Mouse (Mus musculus): ENCODE results near the gene Svs1. TPM values are rescaled to one million over a fixed set of nuclear protein-coding genes. Genes with fewer than 3 reads are reported as not detected.

Svs1 gene
- polyA plus RNA-seq, 1 experiment from 2014 or later = not detected

- WGBS = 77% methylated on average over 1 of the region's 1 CpGs
These were observed 23.0 kb downstream of the Svs1 start for GRCm38 (mm10) chr6:49009665-49010064.

GRCm38 (mm10) chr6:49011191-49011590, 24.5 kb downstream of the Svs1 start:
- H3K36me3 ChIP-seq = no peaks in the 10 kb centered on the region
- H3K4me3 ChIP-seq = no peak overlapping the region
- H3K4me1 ChIP-seq (replicated peaks) = peaks cover 8% of the 10 kb centered on the region
- H3K27ac ChIP-seq (ENCODE audit: poor library complexity, severe bottlenecking) = no peak overlapping the region
- H3K9me3 ChIP-seq (replicated peaks) = 0 out of 2 replicates have a peak, but pooled peaks cover 5% of the 10 kb centered on the region
- H3K27me3 ChIP-seq (replicated peaks) = no peaks in the 10 kb centered on the region; the same call in 1 of the 2 replicates
- H3K9ac ChIP-seq = no peak overlapping the region
- WGBS = 74% methylated on average over 5 of the region's 5 CpGs
- H3K4me2 ChIP-seq = no peak overlapping the region
- ATAC-seq (ENCODE audit: insufficient number of reproducible peaks, low FRiP score) = no peak

More at GRCm38 (mm10) chr6:49009665-49010064, 23.0 kb downstream of the Svs1 start:
- no peak overlapping the region for H3K4me2 ChIP-seq
- H3K9ac ChIP-seq = no peak overlapping the region
- peaks cover 8% of the 10 kb centered on the region for H3K4me1 ChIP-seq (replicated peaks)
- 0 out of 2 replicates have a peak, but pooled peaks cover 5% of the 10 kb centered on the region for H3K9me3 ChIP-seq (replicated peaks)
- no peak overlapping the region for H3K4me3 ChIP-seq
- no peak overlapping the region for H3K27ac ChIP-seq (ENCODE audit: poor library complexity, severe bottlenecking)
- H3K36me3 ChIP-seq = no peaks in the 10 kb centered on the region
- ATAC-seq (ENCODE audit: insufficient number of reproducible peaks, low FRiP score) = no peak
- no peaks in the 10 kb centered on the region; the same call in 1 of the 2 replicates for H3K27me3 ChIP-seq (replicated peaks)

DNA sequence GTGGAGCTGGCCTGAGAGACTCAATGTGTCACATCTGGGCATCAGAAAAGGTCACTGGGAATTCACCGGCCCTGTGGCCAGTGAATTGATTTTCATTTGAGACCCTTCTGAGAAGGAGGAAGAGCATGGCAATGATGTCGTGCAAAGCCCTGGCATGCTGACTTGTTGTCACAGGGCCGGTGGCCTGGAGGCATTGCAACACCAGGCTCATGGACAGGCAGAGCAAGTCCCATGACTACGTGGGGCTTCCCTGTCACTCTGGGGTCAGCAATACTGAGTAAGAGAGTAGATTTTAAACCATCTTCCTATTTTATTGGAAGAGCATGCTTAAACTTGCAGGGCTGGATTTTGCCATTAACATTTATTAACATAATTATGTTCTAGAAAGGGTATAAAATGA, 26.4 kb downstream of the Svs1 start:
- Histone ChIP-seq H3K9ac (no peak overlapping the region), H3K4me1 (replicated peaks) (peaks cover 8% of the 10 kb centered on the region), H3K27me3 (replicated peaks) (no peaks in the 10 kb centered on the region; the same call in 1 of the 2 replicates), H3K4me3 (no peak overlapping the region), H3K9me3 (replicated peaks) (0 out of 2 replicates have a peak, but pooled peaks cover 5% of the 10 kb centered on the region), H3K36me3 (no peaks in the 10 kb centered on the region), H3K27ac (ENCODE audit: poor library complexity, severe bottlenecking) (no peak overlapping the region), H3K4me2 (no peak overlapping the region)
- no peak for ATAC-seq (ENCODE audit: insufficient number of reproducible peaks, low FRiP score)
- 60% methylated on average over 4 of the region's 4 CpGs for WGBS

DNA sequence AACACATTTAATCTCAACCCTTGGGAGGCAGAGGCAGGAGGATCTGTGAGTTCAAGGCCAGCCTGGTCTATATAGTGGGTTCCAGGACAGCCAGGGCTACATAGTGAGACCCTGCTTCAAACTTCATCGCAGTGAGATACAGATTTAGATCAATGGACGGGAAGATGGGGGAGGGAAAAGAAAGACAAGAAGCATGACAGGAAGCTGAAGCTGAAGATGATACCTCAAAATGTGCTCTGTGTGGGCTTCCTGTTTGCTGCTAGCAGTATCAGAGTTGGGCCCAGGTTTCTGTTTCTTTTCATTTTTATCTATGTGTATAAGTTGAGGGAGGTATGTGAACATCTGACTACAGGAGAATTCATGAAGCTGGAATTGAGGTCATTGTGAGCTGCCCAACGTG, 26.8 kb downstream of the Svs1 start:
- Histone ChIP-seq H3K4me1 (replicated peaks) (peaks cover 5% of the 10 kb centered on the region), H3K9ac (no peak overlapping the region), H3K4me2 (no peak overlapping the region), H3K9me3 (replicated peaks) (0 out of 2 replicates have a peak, but pooled peaks cover 5% of the 10 kb centered on the region), H3K36me3 (no peaks in the 10 kb centered on the region), H3K27ac (ENCODE audit: poor library complexity, severe bottlenecking) (no peak overlapping the region), H3K4me3 (no peak overlapping the region), H3K27me3 (replicated peaks) (no peaks in the 10 kb centered on the region; the same call in 1 of the 2 replicates)
- WGBS = 79% methylated on average over 3 of the region's 3 CpGs
- ATAC-seq (ENCODE audit: insufficient number of reproducible peaks, low FRiP score) = no peak

- H3K27me3 ChIP-seq (replicated peaks) = no peaks in the 10 kb centered on the region
- H3K4me2 ChIP-seq = no peak overlapping the region
- H3K27ac ChIP-seq (ENCODE audit: poor library complexity, severe bottlenecking) = no peak overlapping the region
- no peak for ATAC-seq (ENCODE audit: insufficient number of reproducible peaks, low FRiP score)
- no peak overlapping the region for H3K9ac ChIP-seq
- 53% methylated on average over 12 of the region's 12 CpGs for WGBS
- no peaks in the 10 kb centered on the region for H3K9me3 ChIP-seq (replicated peaks)
- no peak overlapping the region for H3K4me3 ChIP-seq
- H3K36me3 ChIP-seq = no peaks in the 10 kb centered on the region
- H3K4me1 ChIP-seq (replicated peaks) = 0 out of 2 replicates have a peak, but pooled peaks cover 6% of the 10 kb centered on the region
These were observed 30.5 kb downstream of the Svs1 start for GRCm38 (mm10) chr6:49017150-49017549.

DNA sequence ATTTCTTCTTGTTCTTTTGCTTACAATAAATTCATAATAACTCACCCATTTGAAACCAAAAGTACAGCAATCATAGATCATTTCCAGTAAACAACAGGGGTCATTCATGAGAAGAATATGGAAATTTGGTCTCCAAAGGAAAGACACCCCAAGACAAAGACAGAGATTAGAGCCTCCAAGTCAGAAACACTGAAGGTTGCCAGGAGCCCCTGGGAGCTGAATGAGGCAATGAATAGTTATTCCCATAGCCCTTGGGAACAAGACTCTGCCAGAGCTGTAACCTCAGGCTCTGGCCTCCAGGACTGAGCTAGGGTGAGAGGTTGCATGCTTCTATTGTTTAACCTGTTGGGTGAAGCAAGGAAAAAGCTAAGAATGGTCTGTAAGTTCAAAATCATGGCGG, 32.7 kb downstream of the Svs1 start:
- H3K27me3 ChIP-seq (replicated peaks) = no peaks in the 10 kb centered on the region
- no peak overlapping the region for H3K4me3 ChIP-seq
- no peak overlapping the region for H3K27ac ChIP-seq (ENCODE audit: poor library complexity, severe bottlenecking)
- no peaks in the 10 kb centered on the region for H3K9me3 ChIP-seq (replicated peaks)
- 0 out of 2 replicates have a peak, but pooled peaks cover 6% of the 10 kb centered on the region for H3K4me1 ChIP-seq (replicated peaks)
- 91% methylated on average over 1 of the region's 1 CpGs for WGBS
- no peak overlapping the region for H3K4me2 ChIP-seq
- ATAC-seq (ENCODE audit: insufficient number of reproducible peaks, low FRiP score) = no peak
- no peak overlapping the region for H3K9ac ChIP-seq
- H3K36me3 ChIP-seq = no peaks in the 10 kb centered on the region

DNA sequence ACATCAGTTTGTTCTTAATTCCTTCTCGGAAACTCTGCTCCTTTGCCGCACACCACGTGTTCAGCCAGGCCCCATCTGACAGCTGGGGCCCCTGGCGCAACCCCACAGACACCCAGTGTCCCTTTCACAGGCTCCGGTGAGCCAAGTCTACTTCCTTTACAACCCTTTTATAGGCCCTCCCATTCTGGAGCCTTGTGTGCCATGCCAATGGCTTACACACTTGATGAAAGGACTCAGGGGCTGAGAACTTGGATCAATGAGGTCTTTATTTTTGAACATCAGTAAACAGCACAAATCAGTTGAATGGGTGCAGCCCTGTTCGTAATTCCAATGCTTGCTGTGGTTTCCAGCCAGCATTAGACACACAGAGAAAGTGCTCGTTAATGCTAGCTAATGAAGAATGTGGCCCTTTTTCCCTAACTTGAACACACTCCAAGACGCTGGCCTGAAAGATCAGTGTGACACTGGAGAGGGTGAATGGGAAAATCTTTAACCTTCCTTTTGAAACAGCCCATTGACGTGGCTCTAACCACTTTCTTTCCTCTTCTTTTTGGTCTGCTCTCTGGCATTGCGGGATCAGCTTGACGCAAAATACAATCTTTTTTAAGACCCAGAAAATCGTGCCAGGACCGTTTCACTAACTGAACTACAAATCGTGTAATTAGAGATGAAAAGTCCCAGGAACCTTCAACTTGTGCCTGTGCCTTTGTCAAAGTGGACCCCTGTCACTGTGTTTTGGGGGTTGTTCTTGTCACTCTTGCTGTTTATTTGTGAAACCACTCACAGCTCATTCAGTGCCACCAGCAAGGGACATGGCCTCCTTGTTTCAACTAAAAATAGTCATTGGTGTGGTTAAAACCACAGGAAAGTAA, 34.7 kb downstream of the Svs1 start:
- H3K36me3 ChIP-seq = no peaks in the 10 kb centered on the region
- no peak overlapping the region for H3K9ac ChIP-seq
- H3K4me2 ChIP-seq = no peak overlapping the region
- no peak for ATAC-seq (ENCODE audit: insufficient number of reproducible peaks, low FRiP score)
- H3K27ac ChIP-seq (ENCODE audit: poor library complexity, severe bottlenecking) = no peak overlapping the region
- H3K27me3 ChIP-seq (replicated peaks) = no peaks in the 10 kb centered on the region
- 75% methylated on average over 14 of the region's 14 CpGs for WGBS
- 0 out of 2 replicates have a peak, but pooled peaks cover 6% of the 10 kb centered on the region for H3K4me1 ChIP-seq (replicated peaks)
- H3K9me3 ChIP-seq (replicated peaks) = no peaks in the 10 kb centered on the region
- no peak overlapping the region for H3K4me3 ChIP-seq

DNA sequence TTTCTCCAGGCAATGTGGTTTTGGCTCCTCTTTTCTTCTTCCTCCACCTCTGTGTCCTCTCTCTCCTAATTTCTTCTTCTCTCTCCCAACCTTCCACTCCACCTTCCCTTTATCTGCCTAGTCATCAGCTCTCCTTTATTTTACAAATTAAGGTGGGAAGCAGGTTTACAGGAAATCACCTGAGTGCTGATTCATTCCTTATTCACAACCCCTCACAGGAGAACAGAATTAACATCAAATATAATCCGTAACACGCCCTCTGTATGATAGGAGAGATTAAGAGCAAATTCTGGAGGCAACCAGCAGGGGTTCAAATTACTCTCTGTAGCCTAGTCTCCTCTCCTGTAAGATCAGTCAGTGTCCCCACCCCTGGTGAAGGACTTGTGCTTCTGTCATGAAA, 35.7 kb downstream of the Svs1 start:
- Histone ChIP-seq H3K4me1 (replicated peaks) (0 out of 2 replicates have a peak, but pooled peaks cover 6% of the 10 kb centered on the region), H3K9me3 (replicated peaks) (no peaks in the 10 kb centered on the region), H3K36me3 (no peaks in the 10 kb centered on the region), H3K4me3 (no peak overlapping the region), H3K27me3 (replicated peaks) (no peaks in the 10 kb centered on the region), H3K27ac (ENCODE audit: poor library complexity, severe bottlenecking) (no peak overlapping the region), H3K9ac (no peak overlapping the region), H3K4me2 (no peak overlapping the region)
- 85% methylated on average over 2 of the region's 2 CpGs for WGBS
- ATAC-seq (ENCODE audit: insufficient number of reproducible peaks, low FRiP score) = no peak

DNA sequence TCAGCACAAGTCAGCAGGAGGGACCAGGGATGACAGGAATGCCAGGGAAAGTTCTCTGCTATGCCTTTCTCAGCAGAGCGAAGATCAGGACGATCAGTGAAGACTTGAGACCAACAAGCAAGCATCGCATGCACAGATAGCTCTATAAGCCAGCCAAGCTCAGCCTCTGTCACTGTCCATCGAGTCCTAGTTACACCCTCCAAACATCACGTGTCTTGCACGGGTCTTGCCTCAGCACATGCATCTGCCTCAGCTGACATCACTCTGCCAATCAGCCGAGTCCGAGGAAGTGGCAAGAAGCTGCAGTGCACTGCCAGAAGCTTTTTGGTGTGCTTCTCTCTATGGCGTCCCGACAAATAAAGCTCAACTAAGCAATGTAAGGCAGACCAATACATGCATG, 36.7 kb downstream of the Svs1 start:
- H3K36me3 ChIP-seq = no peaks in the 10 kb centered on the region
- no peak overlapping the region for H3K4me3 ChIP-seq
- no peak for ATAC-seq (ENCODE audit: insufficient number of reproducible peaks, low FRiP score)
- no peak overlapping the region for H3K9ac ChIP-seq
- no peaks in the 10 kb centered on the region for H3K9me3 ChIP-seq (replicated peaks)
- H3K27ac ChIP-seq (ENCODE audit: poor library complexity, severe bottlenecking) = no peak overlapping the region
- no peaks in the 10 kb centered on the region for H3K27me3 ChIP-seq (replicated peaks)
- H3K4me1 ChIP-seq (replicated peaks) = 0 out of 2 replicates have a peak, but pooled peaks cover 6% of the 10 kb centered on the region
- no peak overlapping the region for H3K4me2 ChIP-seq
- WGBS = 78% methylated on average over 10 of the region's 10 CpGs

- no peaks in the 10 kb centered on the region for H3K27me3 ChIP-seq (replicated peaks)
- no peak overlapping the region for H3K27ac ChIP-seq (ENCODE audit: poor library complexity, severe bottlenecking)
- no peaks in the 10 kb centered on the region for H3K36me3 ChIP-seq
- no peak overlapping the region for H3K4me2 ChIP-seq
- ATAC-seq (ENCODE audit: insufficient number of reproducible peaks, low FRiP score) = no peak
- no peak overlapping the region for H3K9ac ChIP-seq
- H3K4me1 ChIP-seq (replicated peaks) = 0 out of 2 replicates have a peak, but pooled peaks cover 6% of the 10 kb centered on the region
- 81% methylated on average over 7 of the region's 7 CpGs for WGBS
- no peaks in the 10 kb centered on the region for H3K9me3 ChIP-seq (replicated peaks)
- no peak overlapping the region for H3K4me3 ChIP-seq
These were observed 38.6 kb downstream of the Svs1 start for GRCm38 (mm10) chr6:49025290-49025689.

GRCm38 (mm10) chr6:49026496-49026895, 39.8 kb downstream of the Svs1 start:
- Histone ChIP-seq H3K4me3 (no peak overlapping the region), H3K9me3 (replicated peaks) (no peaks in the 10 kb centered on the region), H3K27ac (ENCODE audit: poor library complexity, severe bottlenecking) (no peak overlapping the region), H3K4me2 (no peak overlapping the region), H3K4me1 (replicated peaks) (no peaks in the 10 kb centered on the region), H3K9ac (no peak overlapping the region), H3K27me3 (replicated peaks) (no peaks in the 10 kb centered on the region), H3K36me3 (no peaks in the 10 kb centered on the region)
- ATAC-seq (ENCODE audit: insufficient number of reproducible peaks, low FRiP score) = no peak
- WGBS = 82% methylated on average over 5 of the region's 5 CpGs
